Mouse (Mus musculus) intestine, embryonic 16.5 days (tissue): Measurements from ENCODE around the gene Racgap1. TPM values are rescaled to one million over a fixed set of nuclear protein-coding genes. Genes with fewer than 3 reads are reported as not detected.

ENCODE experiments used
- ATAC-seq: fragments of 200-750 bp; cut with Nextera tagmentation; 2 replicates; pipeline ENCODE4 v1.8.0; 2017; ENCODE audit warnings: moderate TSS enrichment, moderate library complexity
- H3K27ac ChIP-seq: fragments of 300-500 bp; sonication (generic); 2 replicates; pipeline ENCODE4 v1.5.1; 2014; ENCODE audit warnings: mild to moderate bottlenecking, low read length
- H3K27me3 ChIP-seq: fragments of 300-500 bp; sonication (generic); replicated peaks from 2 replicates; pipeline ENCODE4 v1.6.1; 2014; ENCODE audit warnings: low read length, control low read depth, mixed read lengths; ENCODE audit not compliant: control insufficient read depth, insufficient read depth
- H3K36me3 ChIP-seq: fragments of 300-500 bp; sonication (generic); 2 replicates; pipeline ENCODE4 v1.6.1; 2014; ENCODE audit warnings: low read length, control low read depth; ENCODE audit not compliant: control insufficient read depth, insufficient read depth
- H3K4me1 ChIP-seq: fragments of 300-500 bp; sonication (generic); 2 replicates; pipeline ENCODE4 v1.6.1; 2014; ENCODE audit warnings: low read length, control low read depth, mixed read lengths; ENCODE audit not compliant: control insufficient read depth, insufficient read depth
- H3K4me2 ChIP-seq: fragments of 300-500 bp; sonication (generic); 2 replicates; pipeline ENCODE4 v1.6.1; 2014; ENCODE audit warnings: low read depth, low read length, control low read depth
- H3K4me3 ChIP-seq: fragments of 300-500 bp; sonication (generic); 2 replicates; pipeline ENCODE4 v1.5.1; 2014; ENCODE audit warnings: mild to moderate bottlenecking, low read length
- H3K9ac ChIP-seq: fragments of 300-500 bp; sonication (generic); 2 replicates; pipeline ENCODE4 v1.6.1; 2014; ENCODE audit warnings: low read depth, low read length
- H3K9me3 ChIP-seq: fragments of 300-500 bp; sonication (generic); 2 replicates; pipeline ENCODE4 v1.6.1; 2016; ENCODE audit warnings: low read length, control low read depth; ENCODE audit not compliant: control insufficient read depth
- WGBS: fragments of 180-500 bp; shearing (Covaris S2); extraction: QIAGEN DNeasy Blood & Tissue Kit; methylation state at CpG from one replicate; pipeline ENCODE4 v1.1.7; 2014; 5-methylcytosine and 5-hydroxymethylcytosine counted together
- polyA plus RNA-seq: library from polyadenylated mRNA; unstranded; fragments of >200 nt; fragmentation: Nextera tagmentation; extraction: Ambion mirVana; gene quantifications from 2 replicates; pipeline ENCODE4 v1.2.1, GENCODE M21; 2015

Gene Racgap1
- polyA plus RNA-seq, 1 experiment from 2014 or later, result 104 TPM

GRCm38 (mm10) chr15:99589237-99589636 lies 62.2 kb downstream of the Racgap1 start:
- H3K27ac ChIP-seq, result no peak overlapping the region
- H3K9me3 ChIP-seq, result no peaks in the 10 kb centered on the region
- H3K4me1 ChIP-seq, result peaks cover 12% of the 10 kb centered on the region
- H3K4me3 ChIP-seq, result no peak overlapping the region
- H3K9ac ChIP-seq, result no peak overlapping the region
- no peaks in the 10 kb centered on the region for H3K36me3 ChIP-seq
- no peak for ATAC-seq
- WGBS, result 8% methylated on average over 9 of the region's 9 CpGs
- H3K27me3 ChIP-seq, result peaks cover 98% of the 10 kb centered on the region
- H3K4me2 ChIP-seq, result no peak overlapping the region

- no peaks in the 10 kb centered on the region for H3K36me3 ChIP-seq
- ATAC-seq, result no peak
- no peak overlapping the region for H3K4me3 ChIP-seq
- no peak overlapping the region for H3K9ac ChIP-seq
- H3K4me1 ChIP-seq, result peaks cover 17% of the 10 kb centered on the region
- no peak overlapping the region for H3K27ac ChIP-seq
- WGBS, result 86% methylated on average over 3 of the region's 3 CpGs
- H3K9me3 ChIP-seq, result no peaks in the 10 kb centered on the region
- H3K27me3 ChIP-seq, result peaks cover 93% of the 10 kb centered on the region
- no peak overlapping the region for H3K4me2 ChIP-seq
These were observed 64.9 kb downstream of the Racgap1 start for GRCm38 (mm10) chr15:99586525-99586924.

GRCm38 (mm10) chr15:99585741-99586140 lies 65.7 kb downstream of the Racgap1 start:
- no peak overlapping the region for H3K4me3 ChIP-seq
- 65% methylated on average over 6 of the region's 6 CpGs for WGBS
- H3K4me1 ChIP-seq, result peaks cover 14% of the 10 kb centered on the region
- peaks cover 92% of the 10 kb centered on the region for H3K27me3 ChIP-seq
- H3K4me2 ChIP-seq, result no peak overlapping the region
- H3K36me3 ChIP-seq, result no peaks in the 10 kb centered on the region
- no peak overlapping the region for H3K9ac ChIP-seq
- no peak for ATAC-seq
- H3K9me3 ChIP-seq, result no peaks in the 10 kb centered on the region
- no peak overlapping the region for H3K27ac ChIP-seq

- peak; percentile 38 for ATAC-seq
- Histone ChIP-seq H3K9ac (peak overlapping the region; percentile 46; the same call in 1 of the 2 replicates), H3K4me1 (peaks cover 8% of the 10 kb centered on the region), H3K9me3 (no peaks in the 10 kb centered on the region), H3K4me3 (peak overlapping the region; percentile 39), H3K27ac (no peak overlapping the region), H3K27me3 (peaks cover 84% of the 10 kb centered on the region), H3K4me2 (peak overlapping the region; percentile 61), H3K36me3 (no peaks in the 10 kb centered on the region)
- 1% methylated on average over 24 of the region's 24 CpGs for WGBS
These were observed 66.9 kb downstream of the Racgap1 start for GRCm38 (mm10) chr15:99584407-99585202.

- Histone ChIP-seq H3K9ac (peak overlapping the region; percentile 46), H3K27ac (no peak overlapping the region), H3K4me2 (peak overlapping the region; percentile 61), H3K36me3 (no peaks in the 10 kb centered on the region), H3K9me3 (no peaks in the 10 kb centered on the region), H3K4me3 (peak overlapping the region; percentile 39), H3K4me1 (peaks cover 8% of the 10 kb centered on the region), H3K27me3 (peaks cover 78% of the 10 kb centered on the region)
- 3% methylated on average over 49 of the region's 54 CpGs for WGBS
- ATAC-seq, result peak; percentile 64
These were observed 67.8 kb downstream of the Racgap1 start for GRCm38 (mm10) chr15:99583463-99584344.

GRCm38 (mm10) chr15:99578802-99579485 lies 72.5 kb downstream of the Racgap1 start, which contains the start of gene Aqp2:
Aqp2 (plus strand) TSS chr15:99579055.
- Histone ChIP-seq H3K9ac (no peak within 1 kb of the TSS), H3K9me3 (no peaks in the 10 kb centered on the region), H3K4me2 (no peak within 1 kb of the TSS), H3K27me3 (peaks cover 40% of the 10 kb centered on the region), H3K4me3 (no peak within 1 kb of the TSS), H3K27ac (no peak within 1 kb of the TSS), H3K4me1 (peaks cover 3% of the 10 kb centered on the region), H3K36me3 (no peaks in the 10 kb centered on the region)
- 81% methylated on average over 26 of the region's 26 CpGs for WGBS
- ATAC-seq, result no peak

Other genes with a start within 250 kb of the Racgap1 start
- 5.8 and 6.5 TPM in 2 replicates for gene Nckap5l, start 193.9 kb downstream of the Racgap1 start, polyA plus RNA-seq
- 14.3 and 16.2 TPM in 2 replicates for gene Bcdin3d, start 176.9 kb downstream of the Racgap1 start, polyA plus RNA-seq
- 0.91 and 1.1 TPM in 2 replicates for gene Faim2, start 123.5 kb downstream of the Racgap1 start, polyA plus RNA-seq
- gene Aqp2, start 72.6 kb downstream of the Racgap1 start, polyA plus RNA-seq, result 0.10 TPM in 1 of 2 replicates, not detected in the other
- gene Aqp5, start 60.9 kb downstream of the Racgap1 start, polyA plus RNA-seq, result 0.47 and 0.53 TPM in 2 replicates
- not detected in 2 replicates for gene Aqp6, start 50.3 kb downstream of the Racgap1 start, polyA plus RNA-seq
- gene Asic1, start 18.7 kb upstream of the Racgap1 start, polyA plus RNA-seq, result 1.7 and 2.0 TPM in 2 replicates
- gene Smarcd1, start 50.5 kb upstream of the Racgap1 start, polyA plus RNA-seq, result 19.3 and 20.9 TPM in 2 replicates
- gene Gm17349, start 53.8 kb upstream of the Racgap1 start, polyA plus RNA-seq, result not detected in 2 replicates
- gene Gpd1, start 65.9 kb upstream of the Racgap1 start, polyA plus RNA-seq, result 33.0 and 47.4 TPM in 2 replicates
- gene Cox14, start 74.0 kb upstream of the Racgap1 start, polyA plus RNA-seq, result 249 and 253 TPM in 2 replicates
- 42.1 and 46.8 TPM in 2 replicates for gene Cers5, start 121.2 kb upstream of the Racgap1 start, polyA plus RNA-seq
- 105 and 112 TPM in 2 replicates for gene Lima1, start 223.8 kb upstream of the Racgap1 start, polyA plus RNA-seq